Mouse (Mus musculus) mammary gland, adult 2 months (tissue): ENCODE data around the gene 4930596D02Rik. TPM values are rescaled to one million over a fixed set of nuclear protein-coding genes. Genes with fewer than 3 reads are reported as not detected.

Experiments used
- polyA plus RNA-seq: library from polyadenylated mRNA; depleted of rRNA; stranded (reverse); fragments of >200 nt; gene quantifications from 2 replicates; pipeline ENCODE4 v1.2.3, GENCODE M21; 2012; ENCODE audit warnings: low replicate concordance; rRNA removed

4930596D02Rik gene
- polyA plus RNA-seq: not detected in 2 replicates

DNA sequence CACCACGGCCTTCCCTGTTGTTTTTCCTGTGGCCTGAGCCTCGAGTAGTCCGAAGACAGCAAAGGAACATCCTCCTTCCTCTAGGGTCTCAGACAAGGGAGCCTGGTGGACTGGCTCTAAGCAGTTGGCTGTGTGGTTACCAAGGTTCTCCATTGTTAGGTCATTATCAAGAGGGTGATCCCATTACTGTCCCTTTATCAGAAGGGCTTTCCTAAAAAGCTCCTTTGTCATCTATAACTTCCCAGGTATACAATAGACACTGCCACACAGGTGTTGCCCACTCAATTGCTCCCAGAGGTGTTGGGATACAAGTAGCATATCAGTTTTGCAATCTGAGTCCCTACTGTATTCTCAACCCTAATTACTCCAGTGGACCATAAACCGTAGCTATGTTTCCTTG is at the start of gene 4930596D02Rik:
Gene 4930596D02Rik (minus strand): TSS at position 101 of the 400 bp plus-strand sequence.

